Mouse (Mus musculus) neural tube, embryonic 12.5 days (tissue): ENCODE measurements around the gene Zfp598. TPM values are rescaled to one million over a fixed set of nuclear protein-coding genes. Genes with fewer than 3 reads are reported as not detected.

Experiments
- ATAC-seq: fragments of 200-750 bp; cut with Nextera tagmentation; 2 replicates; pipeline ENCODE4 v1.8.0; 2017; ENCODE audit warnings: low read depth, mild to moderate bottlenecking, moderate TSS enrichment, moderate library complexity; ENCODE audit not compliant: low FRiP score
- H3K27ac ChIP-seq: fragments of 300-500 bp; sonication (generic); 2 replicates; pipeline ENCODE4 v1.5.1; 2016
- H3K27me3 ChIP-seq: fragments of 300-500 bp; sonication (generic); replicated peaks from 2 replicates; pipeline ENCODE4 v1.6.1; 2016; ENCODE audit warnings: mild to moderate bottlenecking
- H3K36me3 ChIP-seq: fragments of 300-500 bp; sonication (generic); 2 replicates; pipeline ENCODE4 v1.6.1; 2016; ENCODE audit warnings: mild to moderate bottlenecking
- H3K4me1 ChIP-seq: fragments of 300-500 bp; sonication (generic); 2 replicates; pipeline ENCODE4 v1.6.1; 2016
- H3K4me2 ChIP-seq: fragments of 300-500 bp; sonication (generic); replicated peaks from 2 replicates; pipeline ENCODE4 v1.6.1; 2016; ENCODE audit warnings: mild to moderate bottlenecking
- H3K4me3 ChIP-seq: fragments of 300-500 bp; sonication (generic); 2 replicates; pipeline ENCODE4 v1.5.1; 2016
- H3K9ac ChIP-seq: fragments of 300-500 bp; sonication (generic); 2 replicates; pipeline ENCODE4 v1.6.1; 2016; ENCODE audit warnings: mild to moderate bottlenecking
- H3K9me3 ChIP-seq: fragments of 300-500 bp; sonication (generic); 2 replicates; pipeline ENCODE4 v1.6.1; 2016; ENCODE audit warnings: mild to moderate bottlenecking
- WGBS: fragments of 180-500 bp; shearing (Covaris S2); methylation state at CpG from one replicate; pipeline ENCODE4 v1.1.7; 2016; 5-methylcytosine and 5-hydroxymethylcytosine counted together
- polyA plus RNA-seq: library from polyadenylated mRNA; unstranded; fragments of >200 nt; fragmentation: Nextera tagmentation; extraction: Ambion mirVana; gene quantifications from 2 replicates; pipeline ENCODE4 v1.2.1, GENCODE M21; 2016

Gene Zfp598
- polyA plus RNA-seq, 1 experiment from 2014 or later: 27.2 TPM

- Histone ChIP-seq H3K36me3 (no peaks in the 10 kb centered on the region), H3K4me1 (peaks cover 27% of the 10 kb centered on the region), H3K9ac (peak overlapping the region; percentile 97), H3K27me3 (no peaks in the 10 kb centered on the region), H3K4me3 (no peak overlapping the region), H3K4me2 (peak overlapping the region; percentile 81), H3K9me3 (no peaks in the 10 kb centered on the region), H3K27ac (no peak overlapping the region)
- ATAC-seq: no peak
- WGBS: 77% methylated on average over 5 of the region's 5 CpGs
These were observed 1.9 kb downstream of the Zfp598 start for GRCm38 (mm10) chr17:24671346-24671745.

- no peaks in the 10 kb centered on the region for H3K9me3 ChIP-seq
- no peaks in the 10 kb centered on the region for H3K27me3 ChIP-seq
- WGBS: 33% methylated on average over 5 of the region's 5 CpGs
- peaks cover 5% of the 10 kb centered on the region for H3K36me3 ChIP-seq
- no peak overlapping the region for H3K27ac ChIP-seq
- peaks cover 27% of the 10 kb centered on the region for H3K4me1 ChIP-seq
- H3K9ac ChIP-seq: no peak overlapping the region
- H3K4me2 ChIP-seq: peak overlapping the region; percentile 12
- H3K4me3 ChIP-seq: no peak overlapping the region
- no peak for ATAC-seq
These were observed 2.7 kb downstream of the Zfp598 start for GRCm38 (mm10) chr17:24672141-24672540.

- Histone ChIP-seq H3K27ac (no peak overlapping the region), H3K4me3 (no peak overlapping the region), H3K36me3 (peaks cover 26% of the 10 kb centered on the region), H3K4me1 (peaks cover 23% of the 10 kb centered on the region), H3K4me2 (no peak overlapping the region), H3K9ac (0 out of 2 replicates have a peak overlapping the region, but pooled peaks have one; percentile 13), H3K27me3 (no peaks in the 10 kb centered on the region), H3K9me3 (no peaks in the 10 kb centered on the region)
- ATAC-seq: no peak
- WGBS: 90% methylated on average over 7 of the region's 7 CpGs
These were observed 4.8 kb downstream of the Zfp598 start for GRCm38 (mm10) chr17:24674277-24674676.

GRCm38 (mm10) chr17:24676187-24676586, 6.7 kb downstream of the Zfp598 start:
- Histone ChIP-seq H3K36me3 (peaks cover 45% of the 10 kb centered on the region), H3K9ac (no peak overlapping the region), H3K4me1 (peaks cover 11% of the 10 kb centered on the region), H3K4me2 (no peak overlapping the region), H3K27ac (no peak overlapping the region), H3K9me3 (no peaks in the 10 kb centered on the region), H3K27me3 (no peaks in the 10 kb centered on the region), H3K4me3 (no peak overlapping the region)
- 59% methylated on average over 2 of the region's 2 CpGs for WGBS
- ATAC-seq: no peak

GRCm38 (mm10) chr17:24676877-24677276, 7.4 kb downstream of the Zfp598 start:
- peaks cover 5% of the 10 kb centered on the region for H3K4me1 ChIP-seq
- peaks cover 52% of the 10 kb centered on the region for H3K36me3 ChIP-seq
- no peak overlapping the region for H3K4me3 ChIP-seq
- no peaks in the 10 kb centered on the region for H3K27me3 ChIP-seq
- no peak overlapping the region for H3K27ac ChIP-seq
- H3K9me3 ChIP-seq: no peaks in the 10 kb centered on the region
- H3K9ac ChIP-seq: no peak overlapping the region
- no peak for ATAC-seq
- no peak overlapping the region for H3K4me2 ChIP-seq
- 94% methylated on average over 5 of the region's 5 CpGs for WGBS

- no peak for ATAC-seq
- H3K9ac ChIP-seq: no peak overlapping the region
- WGBS: 90% methylated on average over 24 of the region's 24 CpGs
- no peaks in the 10 kb centered on the region for H3K27me3 ChIP-seq
- H3K9me3 ChIP-seq: no peaks in the 10 kb centered on the region
- H3K4me3 ChIP-seq: no peak overlapping the region
- H3K36me3 ChIP-seq: peaks cover 56% of the 10 kb centered on the region
- H3K27ac ChIP-seq: no peak overlapping the region
- no peaks in the 10 kb centered on the region for H3K4me1 ChIP-seq
- H3K4me2 ChIP-seq: no peak overlapping the region
These were observed 8.1 kb downstream of the Zfp598 start for GRCm38 (mm10) chr17:24677500-24678080.

GRCm38 (mm10) chr17:24686514-24686913, 17.0 kb downstream of the Zfp598 start:
- WGBS: 26% methylated on average over 16 of the region's 16 CpGs
- Histone ChIP-seq H3K9ac (no peak overlapping the region), H3K9me3 (no peaks in the 10 kb centered on the region), H3K4me1 (peaks cover 13% of the 10 kb centered on the region), H3K4me2 (peak overlapping the region; percentile 30), H3K4me3 (no peak overlapping the region), H3K27me3 (peaks cover 43% of the 10 kb centered on the region), H3K36me3 (peaks cover 10% of the 10 kb centered on the region), H3K27ac (no peak overlapping the region)
- ATAC-seq: no peak

- peak overlapping the region; percentile 26; the same call in 1 of the 2 replicates for H3K4me3 ChIP-seq
- H3K4me2 ChIP-seq: peak overlapping the region; percentile 56
- 1% methylated on average over 25 of the region's 25 CpGs for WGBS
- H3K27me3 ChIP-seq: peaks cover 43% of the 10 kb centered on the region
- H3K36me3 ChIP-seq: peaks cover 7% of the 10 kb centered on the region
- H3K27ac ChIP-seq: peak overlapping the region; percentile 27; the same call in 1 of the 2 replicates
- H3K9ac ChIP-seq: 0 out of 2 replicates have a peak overlapping the region, but pooled peaks have one; percentile 21
- H3K9me3 ChIP-seq: no peaks in the 10 kb centered on the region
- peaks cover 13% of the 10 kb centered on the region for H3K4me1 ChIP-seq
- ATAC-seq: no peak
These were observed 17.7 kb downstream of the Zfp598 start for GRCm38 (mm10) chr17:24687146-24687595.

- H3K27ac ChIP-seq: peak overlapping the region; percentile 27; the same call in 1 of the 2 replicates
- no peaks in the 10 kb centered on the region for H3K9me3 ChIP-seq
- H3K4me3 ChIP-seq: peak overlapping the region; percentile 26; the same call in 1 of the 2 replicates
- 0 out of 2 replicates have a peak overlapping the region, but pooled peaks have one; percentile 21 for H3K9ac ChIP-seq
- H3K4me1 ChIP-seq: peaks cover 13% of the 10 kb centered on the region
- WGBS: 23% methylated on average over 23 of the region's 23 CpGs
- peaks cover 10% of the 10 kb centered on the region; the same call in 1 of the 2 replicates for H3K36me3 ChIP-seq
- peak overlapping the region; percentile 56 for H3K4me2 ChIP-seq
- H3K27me3 ChIP-seq: peaks cover 43% of the 10 kb centered on the region
- no peak for ATAC-seq
These were observed 18.1 kb downstream of the Zfp598 start for GRCm38 (mm10) chr17:24687599-24687998.

GRCm38 (mm10) chr17:24689251-24690081, 20.0 kb downstream of the Zfp598 start, which contains the start of gene Syngr3:
Syngr3 (minus strand) TSS chr17:24689955.
- Histone ChIP-seq H3K27me3 (peaks cover 43% of the 10 kb centered on the region), H3K4me3 (peak within 1 kb of the TSS; percentile 64), H3K36me3 (peaks cover 18% of the 10 kb centered on the region; the same call in 1 of the 2 replicates), H3K4me2 (peak within 1 kb of the TSS; percentile 90), H3K4me1 (peaks cover 16% of the 10 kb centered on the region), H3K27ac (0 out of 2 replicates have a peak within 1 kb of the TSS, but pooled peaks have one; percentile 12), H3K9ac (peak within 1 kb of the TSS; percentile 75), H3K9me3 (no peaks in the 10 kb centered on the region)
- ATAC-seq: peak; percentile 63
- 1% methylated on average over 55 of the region's 55 CpGs for WGBS

- WGBS: 85% methylated on average over 5 of the region's 5 CpGs
- Histone ChIP-seq H3K4me1 (peaks cover 28% of the 10 kb centered on the region), H3K27me3 (peaks cover 40% of the 10 kb centered on the region), H3K9ac (no peak overlapping the region), H3K4me3 (no peak overlapping the region), H3K27ac (no peak overlapping the region), H3K4me2 (no peak overlapping the region), H3K9me3 (no peaks in the 10 kb centered on the region), H3K36me3 (peaks cover 16% of the 10 kb centered on the region; the same call in 1 of the 2 replicates)
- no peak for ATAC-seq
These were observed 22.9 kb downstream of the Zfp598 start for GRCm38 (mm10) chr17:24692385-24692784.
